ENCODE assay signal across 23 mouse cellular contexts in the genomic region with DNA sequence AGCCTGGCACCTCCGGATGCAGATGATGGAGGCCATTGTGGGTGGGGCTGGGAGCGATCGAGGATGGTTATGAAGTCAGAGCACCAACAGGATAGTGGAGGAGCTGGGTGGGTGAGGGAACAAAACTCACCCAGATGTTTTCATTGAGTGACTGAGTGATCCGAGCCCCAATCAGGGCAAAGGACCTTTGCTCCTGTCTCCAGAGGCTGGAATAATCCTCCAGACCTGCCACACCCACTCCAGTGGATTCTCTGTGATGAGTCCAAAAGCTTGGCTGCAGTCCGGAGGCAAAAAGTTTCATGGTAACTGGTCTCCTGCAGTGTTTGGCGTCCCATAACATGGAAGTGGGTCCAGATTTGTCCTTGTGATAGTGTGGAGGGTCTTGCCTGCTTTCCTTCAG.
"Had no signal": no experiment of that assay in that cellular context is flagged by ENCODE, and none has a peak within 500 bp of the region (broad histone marks: within the 10 kb centered on the region; RNA-seq: fewer than 3 reads in every experiment).

No protein-coding gene starts in this region.

- H3K27me3 ChIP-seq: limb, embryonic 13.5 days; liver, embryonic 12.5 days; liver, embryonic 15.5 days; lung, embryonic 15.5 days; megakaryocyte, embryonic 14.5 days; midbrain, embryonic 15.5 days; neural tube, embryonic 12.5 days; neural tube, embryonic 15.5 days had no signal

- ATAC-seq: intestine, postnatal 0 days; liver, embryonic 12.5 days; midbrain, embryonic 15.5 days had no signal

- H3K9ac ChIP-seq: limb, embryonic 13.5 days; liver, embryonic 12.5 days; liver, embryonic 15.5 days; lung, embryonic 15.5 days; midbrain, embryonic 15.5 days; neural tube, embryonic 12.5 days; neural tube, embryonic 15.5 days had no signal

- DNase-seq: layer of hippocampus, adult 9-11 months; liver; lung, adult 18-20 months; lung, postnatal 10 days; lung, postnatal 36 days; right cerebral cortex, adult 18-20 months; right cerebral cortex, postnatal 14 days; right cerebral cortex, postnatal 4 days; thymus, adult 18-20 months; thymus, postnatal 36 days had no signal

- H3K27ac ChIP-seq: layer of hippocampus, adult 2 months; limb, embryonic 10.5 days; limb, embryonic 13.5 days; liver, embryonic 12.5 days; liver, embryonic 15.5 days; lung, embryonic 15.5 days; midbrain, embryonic 10.5 days; midbrain, embryonic 15.5 days; neural tube, embryonic 12.5 days; neural tube, embryonic 15.5 days; stomach, postnatal 0 days had no signal

- H3K36me3 ChIP-seq: limb, embryonic 10.5 days; limb, embryonic 13.5 days; liver, embryonic 12.5 days; liver, embryonic 15.5 days; lung, embryonic 15.5 days; midbrain, embryonic 10.5 days; midbrain, embryonic 15.5 days; neural tube, embryonic 12.5 days; neural tube, embryonic 15.5 days had no signal

- H3K4me1 ChIP-seq: limb, embryonic 10.5 days; limb, embryonic 13.5 days; liver, embryonic 12.5 days; lung, embryonic 15.5 days; megakaryocyte, embryonic 14.5 days; midbrain, embryonic 10.5 days; midbrain, embryonic 15.5 days; neural tube, embryonic 12.5 days; neural tube, embryonic 15.5 days had no signal

- H3K4me3 ChIP-seq: layer of hippocampus, adult 2 months; limb, embryonic 10.5 days; limb, embryonic 13.5 days; liver, embryonic 12.5 days; liver, embryonic 15.5 days; lung, embryonic 15.5 days; megakaryocyte, embryonic 14.5 days; midbrain, embryonic 10.5 days; midbrain, embryonic 15.5 days; neural tube, embryonic 12.5 days; neural tube, embryonic 15.5 days had no signal

- H3K9me3 ChIP-seq: limb, embryonic 10.5 days; limb, embryonic 13.5 days; liver, embryonic 12.5 days; liver, embryonic 15.5 days; lung, embryonic 15.5 days; megakaryocyte, embryonic 14.5 days; midbrain, embryonic 10.5 days; midbrain, embryonic 15.5 days; neural tube, embryonic 12.5 days; neural tube, embryonic 15.5 days had no signal

- H3K4me2 ChIP-seq: limb, embryonic 13.5 days; liver, embryonic 12.5 days; liver, embryonic 15.5 days; lung, embryonic 15.5 days; midbrain, embryonic 15.5 days; neural tube, embryonic 12.5 days; neural tube, embryonic 15.5 days had no signal
